9 mouse cellular contexts compared by ENCODE assay signal in genomic region chr9:77930036-77930859, GRCm38 (mm10). TPM values are rescaled to one million over a fixed set of nuclear protein-coding genes. Genes with fewer than 3 reads are reported as not detected.
A peak's percentile ranks its signal among the peaks of the same experiment; 100 is the strongest.
DNase-seq lines count a peak whose midpoint lies in the region; ATAC-seq and TF ChIP-seq lines count a peak whose summit lies in the region.
"Had no signal": no experiment of that assay in that cellular context is flagged by ENCODE, and none has a peak within 500 bp of the region (broad histone marks: within the 10 kb centered on the region; RNA-seq: fewer than 3 reads in every experiment).

No protein-coding gene starts in this region.

- no peak overlapping the region for H3K9ac ChIP-seq in liver, postnatal 0 days (replicated peaks)
- no peak overlapping the region for H3K9ac ChIP-seq in liver, embryonic 11.5 days (ENCODE audit: low read depth, low read length)
- no peak overlapping the region for H3K9ac ChIP-seq in midbrain, embryonic 14.5 days (replicated peaks; ENCODE audit: low read length)
- H3K9ac ChIP-seq: embryonic facial prominence, embryonic 15.5 days; liver, embryonic 14.5 days had no signal

- ATAC-seq in liver, postnatal 0 days = peak; percentile 22
- no peak for ATAC-seq in liver, embryonic 11.5 days (replicated peaks; ENCODE audit: low FRiP score)
- ATAC-seq in midbrain, embryonic 14.5 days (ENCODE audit: low FRiP score, low TSS enrichment) = no peak

- H3K4me3 ChIP-seq in liver, postnatal 0 days (ENCODE audit: low read depth, low read length) = no peak overlapping the region
- no peak overlapping the region for H3K4me3 ChIP-seq in liver, embryonic 11.5 days (ENCODE audit: low read depth, low read length)
- no peak overlapping the region for H3K4me3 ChIP-seq in brown adipose tissue, adult 24 weeks (ENCODE audit: insufficient read depth, low read depth, low read length)
- H3K4me3 ChIP-seq in midbrain, embryonic 14.5 days (replicated peaks; ENCODE audit: low read depth, low read length) = no peak overlapping the region
- H3K4me3 ChIP-seq: embryonic facial prominence, embryonic 15.5 days had no signal

- peaks cover 24% of the 10 kb centered on the region for H3K4me1 ChIP-seq in liver, postnatal 0 days (ENCODE audit: insufficient read depth)
- H3K4me1 ChIP-seq in liver, embryonic 11.5 days (replicated peaks; ENCODE audit: control insufficient read depth, insufficient read depth, low read length) = peaks cover 8% of the 10 kb centered on the region; the same call in 1 of the 2 replicates
- H3K4me1 ChIP-seq in brown adipose tissue, adult 24 weeks (ENCODE audit: control insufficient read depth, insufficient read depth, insufficient read length, low read length) = peaks cover 52% of the 10 kb centered on the region
- H3K4me1 ChIP-seq in midbrain, embryonic 14.5 days (ENCODE audit: control insufficient read depth, insufficient read depth, low read length) = peaks cover 4% of the 10 kb centered on the region; the same call in 1 of the 2 replicates

- no peaks in the 10 kb centered on the region for H3K36me3 ChIP-seq in liver, postnatal 0 days (replicated peaks; ENCODE audit: insufficient read depth, low read length)
- no peaks in the 10 kb centered on the region for H3K36me3 ChIP-seq in liver, embryonic 11.5 days (ENCODE audit: control insufficient read depth, insufficient read depth, low read length)
- H3K36me3 ChIP-seq in midbrain, embryonic 14.5 days (ENCODE audit: control insufficient read depth, insufficient read depth, low read length) = no peaks in the 10 kb centered on the region
- H3K36me3 ChIP-seq: embryonic facial prominence, embryonic 15.5 days had no signal

- H3K9me3 ChIP-seq in liver, postnatal 0 days (ENCODE audit: low read length) = no peaks in the 10 kb centered on the region
- H3K9me3 ChIP-seq in liver, embryonic 11.5 days (ENCODE audit: control insufficient read depth, low read length) = no peaks in the 10 kb centered on the region
- H3K9me3 ChIP-seq in midbrain, embryonic 14.5 days (ENCODE audit: control insufficient read depth, low read length) = no peaks in the 10 kb centered on the region
- H3K9me3 ChIP-seq: embryonic facial prominence, embryonic 15.5 days had no signal

- no peak for TF ChIP-seq CTCF in liver, postnatal 0 days (IDR thresholded peaks at IDR 0.05; ENCODE audit: low read depth)

- H3K4me2 ChIP-seq in liver, postnatal 0 days (ENCODE audit: low read depth, low read length) = no peak overlapping the region
- no peak overlapping the region for H3K4me2 ChIP-seq in liver, embryonic 11.5 days
- no peak overlapping the region for H3K4me2 ChIP-seq in midbrain, embryonic 14.5 days (ENCODE audit: low read length)
- H3K4me2 ChIP-seq: embryonic facial prominence, embryonic 15.5 days had no signal

- TF ChIP-seq EP300 in liver, postnatal 0 days (IDR thresholded peaks at IDR 0.05; ENCODE audit: low read depth) = no peak

- DNase-seq in liver, postnatal 0 days = no peak
- DNase-seq in liver, embryonic 11.5 days (ENCODE audit: low spot score) = no peak
- DNase-seq in Muller cell, postnatal 12 days (ENCODE audit: inconsistent ontology term) = peak; percentile 44
- peak; percentile 23 for DNase-seq in midbrain, embryonic 14.5 days
- no peak for DNase-seq in right cerebral cortex, postnatal 36 days (ENCODE audit: low spot score in 2 of 2)
- DNase-seq in gastrocnemius, postnatal 14 days = no peak

- no peaks in the 10 kb centered on the region for H3K27me3 ChIP-seq in liver, postnatal 0 days (ENCODE audit: insufficient read depth, low read length)
- no peaks in the 10 kb centered on the region for H3K27me3 ChIP-seq in liver, embryonic 11.5 days (replicated peaks; ENCODE audit: control insufficient read depth, insufficient read depth, low read length)
- H3K27me3 ChIP-seq in midbrain, embryonic 14.5 days (ENCODE audit: control insufficient read depth, insufficient read depth, low read length) = no peaks in the 10 kb centered on the region
- H3K27me3 ChIP-seq: embryonic facial prominence, embryonic 15.5 days had no signal

- intact Hi-C loops in gastrocnemius, postnatal 14 days (cut with DNase I; ENCODE audit: low total_unique reads) = no loop called here

- 60% methylated on average over 10 of the region's 10 CpGs for WGBS in liver, postnatal 0 days (ENCODE audit: insufficient replicate concordance)
- 74% methylated on average over 10 of the region's 10 CpGs for WGBS in liver, embryonic 11.5 days
- WGBS in midbrain, embryonic 14.5 days = 66% methylated on average over 10 of the region's 10 CpGs

- no peak overlapping the region for H3K27ac ChIP-seq in liver, postnatal 0 days (ENCODE audit: low read depth)
- H3K27ac ChIP-seq in liver, embryonic 11.5 days (ENCODE audit: low read depth, low read length) = no peak overlapping the region
- peak overlapping the region; percentile 19; the same call in 1 of the 2 replicates for H3K27ac ChIP-seq in brown adipose tissue, adult 24 weeks (replicated peaks; ENCODE audit: low read depth, low read length)
- no peak overlapping the region for H3K27ac ChIP-seq in midbrain, embryonic 14.5 days (replicated peaks; ENCODE audit: low read depth, low read length)
- H3K27ac ChIP-seq: embryonic facial prominence, embryonic 15.5 days; liver, embryonic 14.5 days had no signal

RNA-seq across cellular contexts. Expression of gene Elovl5, which starts 13.1 kb away (rescaled TPM):
- polyA plus RNA-seq in liver, postnatal 0 days (2015; fragmentation: Nextera tagmentation; extraction: Ambion mirVana) = 107 and 112 TPM in 2 replicates
- polyA plus RNA-seq in liver, embryonic 11.5 days (2014; fragmentation: Nextera tagmentation; extraction: Ambion mirVana) = 54.1 and 56.0 TPM in 2 replicates
- 85.7 and 123 TPM in 2 replicates for polyA plus RNA-seq in brown adipose tissue, adult 24 weeks (2012; ENCODE audit: insufficient read depth, insufficient read length, missing spikeins)
- polyA plus RNA-seq in midbrain, embryonic 14.5 days (2014; fragmentation: Nextera tagmentation; extraction: Ambion mirVana) = 58.5 and 71.4 TPM in 2 replicates
- total RNA-seq in gastrocnemius, postnatal 14 days (2021) = 10 to 100 TPM; 21.7 to 23.4 TPM

Comparison
In these comparisons a context has a peak if more than half of its experiments do, and no peak if none do; other contexts are left out.
1. DNase-seq: peak in Muller cell, postnatal 12 days (single experiment) and midbrain, embryonic 14.5 days (single experiment); none in liver, postnatal 0 days (single experiment), liver, embryonic 11.5 days (single experiment), right cerebral cortex, postnatal 36 days (0 of 2) and gastrocnemius, postnatal 14 days (single experiment).